Mouse (Mus musculus): ENCODE measurements around the gene Psmd10. TPM values are rescaled to one million over a fixed set of nuclear protein-coding genes. Genes with fewer than 3 reads are reported as not detected.

Psmd10 gene
- polyA plus RNA-seq, 1 experiment from 2014 or later: 41.8 TPM

DNA sequence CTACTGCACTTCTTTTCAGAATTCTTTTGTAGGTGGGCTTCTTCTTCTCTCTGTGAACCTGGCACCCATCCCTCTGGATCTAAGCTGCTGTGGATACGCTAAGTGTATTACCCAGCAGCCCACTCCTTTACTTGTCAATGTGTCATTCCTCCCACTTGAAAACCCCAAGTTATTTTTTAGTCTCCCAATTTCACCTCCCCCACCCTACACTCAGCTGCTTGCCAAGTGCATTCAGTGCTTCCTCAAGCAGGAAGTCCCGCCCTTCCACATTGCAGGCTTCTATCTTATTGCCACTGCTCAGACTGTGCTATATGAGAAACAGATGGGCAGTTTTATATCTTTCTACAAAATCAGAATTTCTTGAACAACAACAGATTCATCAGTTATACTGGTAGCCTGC, 23.0 kb upstream of the Psmd10 start:
- ATAC-seq (replicated peaks; ENCODE audit: extremely low read depth, insufficient read depth, low FRiP score): no peak; the same call in 1 of the 2 replicates
- Histone ChIP-seq H3K4me2 (ENCODE audit: low read depth, low read length) (no peak overlapping the region), H3K9me3 (replicated peaks; ENCODE audit: control insufficient read depth, low read length) (no peaks in the 10 kb centered on the region), H3K27me3 (ENCODE audit: control insufficient read depth, insufficient read depth, low read length) (peaks cover 5% of the 10 kb centered on the region), H3K27ac (ENCODE audit: low read length) (no peak overlapping the region), H3K4me3 (ENCODE audit: low read length) (no peak overlapping the region), H3K36me3 (ENCODE audit: control insufficient read depth, insufficient read depth) (no peaks in the 10 kb centered on the region), H3K9ac (ENCODE audit: low read length) (no peak overlapping the region), H3K4me1 (ENCODE audit: control insufficient read depth, insufficient read depth, low read length) (no peaks in the 10 kb centered on the region; the same call in 1 of the 2 replicates)
- WGBS: 42% methylated on average over 2 of the region's 2 CpGs

DNA sequence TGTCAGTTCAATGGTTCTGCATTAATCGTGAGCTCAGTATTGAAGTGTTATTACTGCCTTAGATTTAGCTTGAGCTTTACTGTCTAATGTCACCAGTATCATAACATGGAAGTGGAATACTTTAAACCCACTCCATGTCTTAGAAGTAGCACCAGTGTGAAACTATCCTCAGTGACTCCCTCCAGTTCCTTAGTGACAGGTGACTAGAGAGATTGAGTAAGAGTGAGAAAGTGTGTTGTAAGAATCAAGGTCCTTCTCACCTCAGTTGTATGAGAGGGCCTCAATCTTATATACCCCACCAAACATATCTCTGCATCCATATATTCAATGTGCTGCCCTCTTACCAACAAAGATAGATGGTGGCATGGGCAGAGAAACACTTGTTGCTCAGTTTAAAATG, 22.4 kb upstream of the Psmd10 start:
- Histone ChIP-seq H3K4me3 (ENCODE audit: low read length) (no peak overlapping the region), H3K4me2 (ENCODE audit: low read depth, low read length) (no peak overlapping the region), H3K9me3 (replicated peaks; ENCODE audit: control insufficient read depth, low read length) (no peaks in the 10 kb centered on the region), H3K27me3 (ENCODE audit: control insufficient read depth, insufficient read depth, low read length) (peaks cover 5% of the 10 kb centered on the region), H3K27ac (ENCODE audit: low read length) (no peak overlapping the region), H3K9ac (ENCODE audit: low read length) (no peak overlapping the region), H3K36me3 (ENCODE audit: control insufficient read depth, insufficient read depth) (no peaks in the 10 kb centered on the region), H3K4me1 (ENCODE audit: control insufficient read depth, insufficient read depth, low read length) (no peaks in the 10 kb centered on the region; the same call in 1 of the 2 replicates)
- 91% methylated on average over 1 of the region's 1 CpGs for WGBS
- no peak for ATAC-seq (replicated peaks; ENCODE audit: extremely low read depth, insufficient read depth, low FRiP score)

DNA sequence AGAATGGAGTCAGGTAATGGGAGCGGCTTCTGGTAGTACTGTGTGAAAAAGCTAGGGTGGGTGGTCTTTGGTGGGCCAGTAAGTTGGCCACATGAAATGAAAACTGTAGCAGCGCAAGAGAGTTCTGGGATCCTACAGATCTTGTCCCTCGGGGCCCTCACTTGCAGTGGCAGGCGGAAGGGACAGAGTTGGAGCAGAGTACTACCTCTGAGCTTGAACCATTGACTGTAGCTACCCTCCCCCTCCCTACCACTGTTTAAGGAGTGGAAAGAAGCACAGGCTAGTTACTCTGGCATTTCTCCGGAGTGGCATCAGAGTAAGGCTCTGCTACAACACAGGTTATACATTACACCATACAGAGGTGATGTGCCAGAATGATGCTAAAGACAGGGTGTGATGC, 431 bp upstream of the Psmd10 start:
- Histone ChIP-seq H3K36me3 (ENCODE audit: control insufficient read depth, insufficient read depth) (no peaks in the 10 kb centered on the region), H3K27me3 (ENCODE audit: control insufficient read depth, insufficient read depth, low read length) (no peaks in the 10 kb centered on the region), H3K4me2 (ENCODE audit: low read depth, low read length) (peak overlapping the region; percentile 65), H3K4me1 (ENCODE audit: control insufficient read depth, insufficient read depth, low read length) (no peaks in the 10 kb centered on the region; the same call in 1 of the 2 replicates), H3K4me3 (ENCODE audit: low read length) (peak overlapping the region; percentile 63), H3K27ac (ENCODE audit: low read length) (no peak overlapping the region), H3K9me3 (replicated peaks; ENCODE audit: control insufficient read depth, low read length) (no peaks in the 10 kb centered on the region), H3K9ac (ENCODE audit: low read length) (peak overlapping the region; percentile 62)
- ATAC-seq (replicated peaks; ENCODE audit: extremely low read depth, insufficient read depth, low FRiP score): peak; percentile 58
- WGBS: 26% methylated on average over 5 of the region's 5 CpGs

DNA sequence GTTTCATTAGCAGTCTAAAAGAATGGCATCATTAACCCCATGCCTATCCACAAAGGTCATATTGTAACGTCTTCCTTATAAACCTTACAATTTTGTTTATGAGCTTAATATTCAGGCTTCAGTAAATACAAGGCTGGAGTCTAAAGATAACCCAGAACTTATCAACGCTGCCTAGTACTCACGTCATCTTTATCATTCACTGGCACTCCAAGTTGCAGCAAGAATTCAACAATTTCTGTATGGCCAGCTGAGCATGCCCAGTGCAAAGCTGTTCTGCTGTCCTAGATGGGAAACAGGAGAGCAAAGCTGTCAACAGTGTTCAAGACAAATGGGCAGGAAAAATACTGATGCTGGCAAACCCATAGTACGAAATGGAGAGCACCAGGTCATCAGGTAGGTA, 2.9 kb downstream of the Psmd10 start:
- no peak for ATAC-seq (replicated peaks; ENCODE audit: extremely low read depth, insufficient read depth, low FRiP score)
- Histone ChIP-seq H3K27ac (ENCODE audit: low read length) (no peak overlapping the region), H3K27me3 (ENCODE audit: control insufficient read depth, insufficient read depth, low read length) (no peaks in the 10 kb centered on the region; the same call in 1 of the 2 replicates), H3K36me3 (ENCODE audit: control insufficient read depth, insufficient read depth) (no peaks in the 10 kb centered on the region), H3K4me1 (ENCODE audit: control insufficient read depth, insufficient read depth, low read length) (no peaks in the 10 kb centered on the region; the same call in 1 of the 2 replicates), H3K4me2 (ENCODE audit: low read depth, low read length) (no peak overlapping the region), H3K4me3 (ENCODE audit: low read length) (no peak overlapping the region), H3K9me3 (replicated peaks; ENCODE audit: control insufficient read depth, low read length) (no peaks in the 10 kb centered on the region), H3K9ac (ENCODE audit: low read length) (no peak overlapping the region)
- WGBS: 75% methylated on average over 4 of the region's 4 CpGs

DNA sequence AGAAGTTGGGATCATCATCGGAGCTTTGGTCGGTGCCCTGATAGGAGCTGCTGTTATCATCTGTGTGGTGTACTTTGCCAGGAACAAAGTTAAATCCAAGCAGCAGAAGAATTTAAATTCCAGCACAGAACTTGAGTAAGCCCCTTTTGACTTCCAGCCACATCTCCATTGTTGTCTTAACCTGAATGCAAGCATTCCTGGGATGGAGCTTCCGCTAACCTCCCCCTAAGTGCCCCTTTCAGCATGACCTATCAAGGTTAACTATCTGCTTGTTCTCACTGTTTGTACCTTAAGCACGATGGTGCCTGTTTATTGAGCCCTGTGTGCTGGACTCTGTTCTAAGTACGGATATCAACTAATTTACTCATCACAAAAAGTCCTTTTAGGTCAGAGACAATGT, 20.3 kb downstream of the Psmd10 start:
- H3K27me3 ChIP-seq (ENCODE audit: control insufficient read depth, insufficient read depth, low read length): peaks cover 6% of the 10 kb centered on the region; the same call in 1 of the 2 replicates
- H3K4me2 ChIP-seq (ENCODE audit: low read depth, low read length): no peak overlapping the region
- WGBS: 44% methylated on average over 5 of the region's 5 CpGs
- H3K27ac ChIP-seq (ENCODE audit: low read length): no peak overlapping the region
- no peak overlapping the region for H3K4me3 ChIP-seq (ENCODE audit: low read length)
- no peak for ATAC-seq (replicated peaks; ENCODE audit: extremely low read depth, insufficient read depth, low FRiP score)
- no peak overlapping the region for H3K9ac ChIP-seq (ENCODE audit: low read length)
- no peaks in the 10 kb centered on the region for H3K4me1 ChIP-seq (ENCODE audit: control insufficient read depth, insufficient read depth, low read length)
- H3K9me3 ChIP-seq (replicated peaks; ENCODE audit: control insufficient read depth, low read length): no peaks in the 10 kb centered on the region
- no peaks in the 10 kb centered on the region for H3K36me3 ChIP-seq (ENCODE audit: control insufficient read depth, insufficient read depth)

DNA sequence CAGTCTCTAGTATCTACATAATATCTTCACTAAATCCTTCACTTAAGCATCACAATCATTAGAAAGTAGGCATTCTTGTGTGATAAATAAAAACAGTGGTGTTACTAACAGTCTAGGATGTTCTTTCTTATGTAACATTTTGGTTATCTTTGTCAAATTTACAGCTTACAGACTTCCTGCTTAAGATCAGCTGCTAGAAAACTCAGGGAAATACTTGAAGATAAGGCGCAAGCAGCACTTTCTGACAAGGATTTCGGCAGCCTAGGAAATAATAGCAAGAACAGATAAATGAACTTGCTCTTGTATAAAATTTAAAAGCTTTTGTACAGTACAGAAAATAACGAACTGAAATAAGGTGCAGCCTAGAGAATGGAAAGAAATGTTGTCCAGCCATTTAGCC, 23.3 kb downstream of the Psmd10 start:
- no peak for ATAC-seq (replicated peaks; ENCODE audit: extremely low read depth, insufficient read depth, low FRiP score)
- no peak overlapping the region for H3K27ac ChIP-seq (ENCODE audit: low read length)
- WGBS: 62% methylated on average over 3 of the region's 3 CpGs
- no peaks in the 10 kb centered on the region for H3K9me3 ChIP-seq (replicated peaks; ENCODE audit: control insufficient read depth, low read length)
- H3K4me1 ChIP-seq (ENCODE audit: control insufficient read depth, insufficient read depth, low read length): no peaks in the 10 kb centered on the region
- no peak overlapping the region for H3K4me2 ChIP-seq (ENCODE audit: low read depth, low read length)
- H3K36me3 ChIP-seq (ENCODE audit: control insufficient read depth, insufficient read depth): no peaks in the 10 kb centered on the region
- no peak overlapping the region for H3K9ac ChIP-seq (ENCODE audit: low read length)
- H3K27me3 ChIP-seq (ENCODE audit: control insufficient read depth, insufficient read depth, low read length): peaks cover 5% of the 10 kb centered on the region; the same call in 1 of the 2 replicates
- H3K4me3 ChIP-seq (ENCODE audit: low read length): no peak overlapping the region

DNA sequence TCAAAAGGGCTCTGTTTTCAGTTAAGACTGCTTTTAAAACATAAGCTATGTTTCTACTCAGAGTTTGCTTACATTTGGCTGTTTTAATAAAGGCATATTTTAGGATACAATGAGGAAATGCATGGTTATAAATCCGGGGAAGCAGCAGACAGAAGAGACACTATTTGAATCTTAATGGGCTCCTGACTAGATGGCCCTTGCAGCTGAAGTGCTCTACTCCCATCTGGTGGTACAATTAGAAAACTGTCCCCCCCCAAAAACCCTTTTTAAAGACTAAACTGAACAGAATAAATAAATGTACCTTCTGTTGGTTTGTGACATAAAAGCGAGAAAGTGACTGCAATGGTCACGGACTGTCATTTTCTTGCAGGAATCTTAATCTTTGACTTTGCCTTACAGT, 24.5 kb downstream of the Psmd10 start:
- no peak for ATAC-seq (replicated peaks; ENCODE audit: extremely low read depth, insufficient read depth, low FRiP score)
- Histone ChIP-seq H3K36me3 (ENCODE audit: control insufficient read depth, insufficient read depth) (no peaks in the 10 kb centered on the region), H3K27ac (ENCODE audit: low read length) (no peak overlapping the region), H3K9ac (ENCODE audit: low read length) (no peak overlapping the region), H3K4me3 (ENCODE audit: low read length) (no peak overlapping the region), H3K27me3 (ENCODE audit: control insufficient read depth, insufficient read depth, low read length) (peaks cover 5% of the 10 kb centered on the region; the same call in 1 of the 2 replicates), H3K9me3 (replicated peaks; ENCODE audit: control insufficient read depth, low read length) (no peaks in the 10 kb centered on the region), H3K4me1 (ENCODE audit: control insufficient read depth, insufficient read depth, low read length) (no peaks in the 10 kb centered on the region), H3K4me2 (ENCODE audit: low read depth, low read length) (no peak overlapping the region)
- 57% methylated on average over 3 of the region's 3 CpGs for WGBS

DNA sequence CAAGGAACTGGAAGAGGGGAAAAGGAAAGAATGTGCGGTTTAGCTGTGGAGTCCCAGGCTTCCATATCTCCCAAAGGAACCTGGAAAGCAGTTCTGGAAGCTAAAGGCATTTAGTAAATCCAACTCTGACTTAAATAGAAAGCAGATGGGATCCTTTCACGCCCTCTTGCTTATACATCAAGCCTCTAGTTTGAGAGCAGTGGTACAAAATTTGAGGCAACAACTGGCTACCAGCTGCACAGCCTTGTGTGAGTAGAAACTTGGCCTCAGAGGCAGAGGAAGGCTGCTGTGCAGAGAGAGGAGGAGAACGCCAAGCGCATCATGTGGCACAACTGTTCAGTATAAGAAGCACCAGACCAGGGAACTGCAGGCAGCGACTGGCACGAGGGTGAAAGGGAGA, 35.2 kb downstream of the Psmd10 start:
- no peak overlapping the region for H3K27ac ChIP-seq (ENCODE audit: low read length)
- no peaks in the 10 kb centered on the region for H3K36me3 ChIP-seq (ENCODE audit: control insufficient read depth, insufficient read depth)
- no peak overlapping the region for H3K9ac ChIP-seq (ENCODE audit: low read length)
- H3K4me2 ChIP-seq (ENCODE audit: low read depth, low read length): no peak overlapping the region
- H3K9me3 ChIP-seq (replicated peaks; ENCODE audit: control insufficient read depth, low read length): no peaks in the 10 kb centered on the region
- peaks cover 3% of the 10 kb centered on the region; the same call in 1 of the 2 replicates for H3K27me3 ChIP-seq (ENCODE audit: control insufficient read depth, insufficient read depth, low read length)
- no peaks in the 10 kb centered on the region for H3K4me1 ChIP-seq (ENCODE audit: control insufficient read depth, insufficient read depth, low read length)
- no peak overlapping the region for H3K4me3 ChIP-seq (ENCODE audit: low read length)
- no peak for ATAC-seq (replicated peaks; ENCODE audit: extremely low read depth, insufficient read depth, low FRiP score)
- 72% methylated on average over 6 of the region's 6 CpGs for WGBS

DNA sequence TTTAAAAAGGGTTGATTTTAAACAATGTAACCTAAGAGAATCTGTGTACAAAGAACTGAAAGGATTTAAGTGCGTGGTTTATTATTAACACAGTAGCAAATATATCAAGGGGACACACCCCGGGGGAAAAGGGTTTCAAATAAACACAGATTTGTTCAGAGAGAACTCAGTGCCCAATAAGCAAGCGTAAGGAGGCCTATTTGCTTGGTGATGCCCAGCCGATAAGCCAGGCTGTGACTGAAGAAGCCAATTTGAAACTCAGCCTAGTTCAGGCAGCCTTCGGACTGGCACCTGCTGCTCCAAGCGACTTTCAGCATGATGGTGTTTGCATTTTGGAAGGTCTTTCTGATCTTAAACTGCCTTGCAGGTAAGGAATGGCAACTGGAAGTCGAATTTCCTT, 49.2 kb downstream of the Psmd10 start, which contains the start of gene Vsig1:
TSS of gene Vsig1 (plus strand) at position 249 of the 400 bp plus-strand sequence.
- no peaks in the 10 kb centered on the region for H3K27me3 ChIP-seq (ENCODE audit: control insufficient read depth, insufficient read depth, low read length)
- WGBS: 67% methylated on average over 7 of the region's 7 CpGs
- no peaks in the 10 kb centered on the region for H3K36me3 ChIP-seq (ENCODE audit: control insufficient read depth, insufficient read depth)
- H3K9ac ChIP-seq (ENCODE audit: low read length): no peak within 1 kb of the TSS
- no peaks in the 10 kb centered on the region for H3K9me3 ChIP-seq (replicated peaks; ENCODE audit: control insufficient read depth, low read length)
- no peaks in the 10 kb centered on the region for H3K4me1 ChIP-seq (ENCODE audit: control insufficient read depth, insufficient read depth, low read length)
- H3K4me3 ChIP-seq (ENCODE audit: low read length): no peak within 1 kb of the TSS
- H3K27ac ChIP-seq (ENCODE audit: low read length): no peak within 1 kb of the TSS
- H3K4me2 ChIP-seq (ENCODE audit: low read depth, low read length): no peak within 1 kb of the TSS
- no peak for ATAC-seq (replicated peaks; ENCODE audit: extremely low read depth, insufficient read depth, low FRiP score)

All from heart, embryonic 16.5 days (tissue).